Mouse (Mus musculus): Measurements from ENCODE around the gene Fam163a.
A peak's percentile ranks its signal among the peaks of the same experiment; 100 is the strongest.
"Not testable (repeated sequence)": the region's sequence is repeated elsewhere in the genome, so short reads cannot be mapped to it uniquely, and the experiment has no call there.

The Fam163a gene

GRCm38 (mm10) chr1:156204656-156205131 lies at the start of gene Fam163a:
Gene Fam163a (minus strand): TSS chr1:156205026.
- peak; percentile 48 for DNase-seq

- DNase-seq, result not testable (repeated sequence)
Observed at GRCm38 (mm10) chr1:156251096-156251495, 46.3 kb upstream of the Fam163a start.

GRCm38 (mm10) chr1:156247893-156248292 lies 43.1 kb upstream of the Fam163a start:
- DNase-seq, result no peak

- DNase-seq, result peak; percentile 31
Observed at GRCm38 (mm10) chr1:156241713-156242348, 37.0 kb upstream of the Fam163a start.

- DNase-seq, result no peak
Observed at GRCm38 (mm10) chr1:156241035-156241434, 36.2 kb upstream of the Fam163a start.

GRCm38 (mm10) chr1:156231122-156231521 lies 26.3 kb upstream of the Fam163a start:
- no peak for DNase-seq

- DNase-seq, result no peak
Observed at GRCm38 (mm10) chr1:156230339-156231089, 25.7 kb upstream of the Fam163a start.

GRCm38 (mm10) chr1:156229448-156229847 lies 24.6 kb upstream of the Fam163a start:
- peak; percentile 54 for DNase-seq

GRCm38 (mm10) chr1:156228728-156229127 lies 23.9 kb upstream of the Fam163a start:
- DNase-seq, result no peak

- no peak for DNase-seq
Observed at GRCm38 (mm10) chr1:156226903-156227302, 22.1 kb upstream of the Fam163a start.

GRCm38 (mm10) chr1:156222205-156223000 lies 17.6 kb upstream of the Fam163a start:
- DNase-seq, result no peak

GRCm38 (mm10) chr1:156221327-156221726 lies 16.5 kb upstream of the Fam163a start:
- DNase-seq, result no peak

GRCm38 (mm10) chr1:156218573-156218972 lies 13.7 kb upstream of the Fam163a start:
- DNase-seq, result no peak

GRCm38 (mm10) chr1:156217941-156218340 lies 13.1 kb upstream of the Fam163a start:
- no peak for DNase-seq

GRCm38 (mm10) chr1:156217393-156217792 lies 12.6 kb upstream of the Fam163a start:
- DNase-seq, result no peak

GRCm38 (mm10) chr1:156216249-156216648 lies 11.4 kb upstream of the Fam163a start:
- no peak for DNase-seq

- no peak for DNase-seq
Observed at GRCm38 (mm10) chr1:156214651-156215050, 9.8 kb upstream of the Fam163a start.

- DNase-seq, result no peak
Observed at GRCm38 (mm10) chr1:156212923-156213322, 8.1 kb upstream of the Fam163a start.

GRCm38 (mm10) chr1:156211809-156212317 lies 7.0 kb upstream of the Fam163a start:
- no peak for DNase-seq

GRCm38 (mm10) chr1:156205164-156205563 lies 338 bp upstream of the Fam163a start:
- DNase-seq, result no peak

- no peak for DNase-seq
Observed at GRCm38 (mm10) chr1:156203961-156204655, 718 bp downstream of the Fam163a start.

GRCm38 (mm10) chr1:156202661-156203060 lies 2.2 kb downstream of the Fam163a start:
- no peak for DNase-seq

GRCm38 (mm10) chr1:156201069-156201468 lies 3.8 kb downstream of the Fam163a start:
- DNase-seq, result no peak

Measured in right cerebral cortex, postnatal 25 days (tissue).